Mouse (Mus musculus) brown adipose tissue, adult 24 weeks (tissue): Measurements from ENCODE around the gene Shb. TPM values are rescaled to one million over a fixed set of nuclear protein-coding genes. Genes with fewer than 3 reads are reported as not detected.
A peak's percentile ranks its signal among the peaks of the same experiment; 100 is the strongest.

Experiments used
- H3K27ac ChIP-seq: fragments of 200-500 bp; replicated peaks from 2 replicates; pipeline ENCODE4 v1.5.1; 2012; ENCODE audit warnings: low read depth, mild to moderate bottlenecking, low read length
- H3K4me1 ChIP-seq: fragments of 200-500 bp; 2 replicates; pipeline ENCODE4 v1.6.1; 2012; ENCODE audit warnings: low read length, mixed read lengths; ENCODE audit not compliant: control insufficient read depth, insufficient read depth, insufficient read length
- H3K4me3 ChIP-seq: fragments of 200-500 bp; 2 replicates; pipeline ENCODE4 v1.5.1; 2012; ENCODE audit warnings: low read depth, mild to moderate bottlenecking, low read length, moderate library complexity; ENCODE audit not compliant: insufficient read depth
- polyA plus RNA-seq: library from polyadenylated mRNA; stranded (reverse); fragments of >200 nt; gene quantifications from 2 replicates; pipeline ENCODE4 v1.2.4, GENCODE M21; 2012; ENCODE audit not compliant: missing spikeins, insufficient read depth, insufficient read length

Shb gene
- 17.1 and 23.1 TPM in 2 replicates for polyA plus RNA-seq

DNA sequence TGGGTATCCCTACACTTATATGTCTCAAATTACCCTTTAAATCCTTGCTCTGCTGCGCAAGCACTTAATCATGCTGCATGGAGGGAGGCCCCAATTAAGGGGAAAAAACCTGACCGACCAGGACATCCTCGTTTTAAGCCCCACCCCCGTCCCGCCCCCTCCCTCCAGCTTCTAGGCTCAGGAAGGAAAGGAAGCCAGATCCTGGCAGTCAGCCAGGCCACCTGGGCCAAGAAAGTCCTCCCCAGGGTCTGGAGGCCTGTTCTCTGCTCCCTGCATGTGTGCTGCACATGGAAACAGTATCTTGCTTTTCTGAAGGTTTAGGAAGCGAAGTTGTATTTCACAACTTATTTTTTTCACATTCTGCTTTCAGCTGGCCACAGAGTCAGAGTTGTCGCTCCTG is at the start of gene Shb:
Gene Shb (minus strand): TSS at position 96 of the 400 bp plus-strand sequence.
- H3K4me1 ChIP-seq, result peaks cover 9% of the 10 kb centered on the region
- peak within 1 kb of the TSS; percentile 63 for H3K27ac ChIP-seq
- H3K4me3 ChIP-seq, result peak within 1 kb of the TSS; percentile 70

DNA sequence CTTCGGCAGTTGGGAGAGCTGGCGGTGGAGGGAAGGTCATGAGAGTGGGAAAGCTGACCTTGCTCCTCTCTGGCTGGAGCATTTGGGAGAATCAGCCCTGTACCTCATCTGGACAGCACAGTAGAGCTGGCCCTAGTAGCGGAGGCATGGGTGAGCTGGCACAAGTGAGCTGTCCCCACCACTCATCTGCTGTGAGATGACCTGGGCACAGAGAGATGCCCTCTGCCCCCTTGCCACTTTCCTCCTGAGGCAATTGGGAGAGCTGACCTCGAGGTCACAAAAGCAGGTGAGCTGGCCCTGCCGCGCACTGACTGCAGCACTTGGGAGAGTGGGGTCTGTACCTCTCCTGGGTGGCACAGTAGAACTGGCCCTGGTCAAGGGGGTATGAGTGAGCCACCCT is 48.8 kb upstream of the Shb start:
- no peak overlapping the region for H3K4me3 ChIP-seq
- 0 out of 2 replicates have a peak, but pooled peaks cover 3% of the 10 kb centered on the region for H3K4me1 ChIP-seq
- H3K27ac ChIP-seq, result no peak overlapping the region

DNA sequence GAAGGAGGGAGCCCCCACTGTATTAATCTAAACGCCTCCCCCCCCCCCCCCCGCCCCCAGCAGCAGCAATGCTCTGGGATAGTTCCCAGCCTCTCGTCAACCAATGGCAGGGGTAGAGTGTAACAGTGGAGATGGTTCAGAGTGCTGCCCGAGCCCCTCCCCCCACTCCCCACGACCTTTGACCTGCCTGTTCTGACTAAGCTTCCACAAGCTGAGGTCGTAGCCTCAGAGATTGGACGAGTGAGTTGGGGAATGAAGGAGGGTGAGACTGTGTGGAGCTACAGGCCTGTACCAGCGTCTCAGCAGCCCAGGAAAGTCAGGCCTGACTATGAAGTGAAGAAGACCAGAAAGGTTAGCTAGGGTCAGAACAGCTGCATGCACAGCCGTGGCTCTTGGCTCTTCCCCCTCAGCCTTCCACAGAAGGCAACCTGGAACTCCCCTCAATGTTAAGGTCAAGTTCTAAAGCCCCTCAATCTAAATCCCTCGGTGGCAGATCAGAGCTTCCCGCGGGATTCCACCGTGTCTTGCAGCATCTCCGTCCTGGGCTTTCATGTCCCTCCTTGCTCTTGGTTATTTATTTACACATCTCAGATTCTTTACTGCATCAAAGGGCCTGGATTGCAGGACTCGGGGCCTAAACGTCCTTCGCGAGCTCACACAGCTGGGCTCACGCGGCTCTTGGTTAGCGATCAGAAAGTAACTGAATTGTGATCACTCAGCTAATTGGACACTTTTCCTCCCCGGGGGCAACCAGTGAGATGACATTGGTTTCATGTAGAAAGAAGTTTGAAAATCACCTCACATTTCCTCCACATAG is 46.5 kb upstream of the Shb start:
- H3K4me1 ChIP-seq, result 0 out of 2 replicates have a peak, but pooled peaks cover 3% of the 10 kb centered on the region
- H3K27ac ChIP-seq, result no peak overlapping the region
- H3K4me3 ChIP-seq, result no peak overlapping the region

DNA sequence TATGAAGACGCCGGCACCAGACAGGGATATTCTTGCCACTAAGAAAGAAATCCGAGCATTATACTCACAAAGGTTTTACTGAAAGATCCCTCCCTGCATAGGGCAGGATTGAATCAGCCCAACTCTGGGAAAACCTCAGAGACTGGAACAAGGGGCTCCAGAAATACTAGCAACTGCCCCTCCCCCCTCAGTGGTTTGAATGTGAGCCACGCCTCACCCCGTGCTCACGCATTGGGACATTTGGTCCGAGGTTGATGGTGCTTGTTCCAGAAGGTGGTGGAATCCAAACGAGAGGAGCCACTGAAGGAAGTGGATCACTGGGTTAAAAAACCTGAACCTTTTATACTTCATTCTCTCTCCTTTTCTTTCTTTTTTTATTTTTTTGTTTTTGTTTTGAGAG is 45.4 kb upstream of the Shb start:
- Histone ChIP-seq H3K4me1 (0 out of 2 replicates have a peak, but pooled peaks cover 3% of the 10 kb centered on the region), H3K27ac (no peak overlapping the region), H3K4me3 (no peak overlapping the region)

DNA sequence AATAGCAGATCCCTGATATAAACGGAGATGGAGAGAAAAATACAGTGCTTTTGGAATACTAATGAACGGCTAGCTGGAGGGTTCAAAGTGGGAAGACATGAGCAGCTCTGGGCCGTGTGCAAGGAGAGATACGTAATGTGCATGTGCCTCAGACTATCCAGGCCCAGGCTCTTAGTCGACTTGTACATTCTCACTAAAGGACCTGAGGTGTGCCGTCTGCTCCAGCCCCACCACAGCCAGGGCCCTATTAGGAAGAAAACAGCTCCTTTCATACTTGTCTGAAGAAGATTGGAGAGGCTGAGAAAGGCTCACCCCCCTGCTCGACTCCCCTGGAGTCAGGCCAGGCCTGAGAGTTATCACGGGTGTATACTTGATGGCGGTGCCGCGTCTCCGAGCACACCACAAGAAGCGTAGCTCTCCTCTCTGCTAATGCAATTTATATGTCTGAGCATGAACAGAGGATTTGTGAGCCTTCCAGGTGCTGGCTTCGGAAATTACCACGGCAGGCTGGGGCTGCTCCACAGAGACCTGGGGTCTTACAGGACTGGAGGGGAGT is 42.4 kb upstream of the Shb start:
- H3K4me3 ChIP-seq, result no peak overlapping the region
- H3K4me1 ChIP-seq, result 0 out of 2 replicates have a peak, but pooled peaks cover 3% of the 10 kb centered on the region
- H3K27ac ChIP-seq, result no peak overlapping the region

DNA sequence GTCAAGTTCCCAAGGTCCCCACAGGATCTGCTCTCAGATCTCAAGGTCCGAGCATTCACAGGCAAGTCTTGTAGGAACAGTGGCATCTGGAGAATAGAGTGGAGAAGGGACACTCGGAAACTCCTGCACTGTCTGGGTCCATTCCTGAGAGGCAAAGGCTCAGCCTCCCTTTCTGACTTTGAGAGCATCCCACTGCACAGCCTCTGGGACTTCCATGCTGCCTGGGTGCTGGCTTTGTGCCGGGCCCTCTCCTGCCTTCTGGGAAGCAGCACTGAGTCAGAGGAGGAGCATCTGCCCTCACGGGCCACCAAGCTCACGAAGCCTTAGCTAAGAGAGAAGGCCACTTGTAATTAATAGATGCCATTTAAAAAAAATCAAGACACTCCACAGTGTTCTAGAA is 37.3 kb upstream of the Shb start:
- no peak overlapping the region for H3K27ac ChIP-seq
- no peaks in the 10 kb centered on the region for H3K4me1 ChIP-seq
- no peak overlapping the region for H3K4me3 ChIP-seq

DNA sequence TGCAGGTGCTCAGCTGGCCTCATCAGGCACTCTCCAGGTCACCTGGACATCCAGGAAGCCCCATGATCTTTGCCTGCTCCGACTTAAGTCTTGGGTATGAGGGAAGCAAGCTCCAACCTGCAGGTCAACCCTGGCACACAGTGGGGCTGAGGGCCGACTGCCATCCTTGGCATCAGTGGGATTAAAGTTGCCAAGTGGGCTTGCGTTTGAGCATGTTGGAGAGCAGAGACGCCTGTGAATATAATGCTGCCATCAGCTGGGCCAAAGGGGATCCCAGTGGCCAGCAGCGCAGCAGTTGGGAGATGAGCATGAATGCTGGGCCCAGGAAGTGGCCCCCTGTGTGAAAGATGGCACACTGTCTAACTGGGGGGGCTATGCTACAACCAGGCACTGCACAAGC is 25.9 kb upstream of the Shb start:
- H3K4me1 ChIP-seq, result peaks cover 2% of the 10 kb centered on the region; the same call in 1 of the 2 replicates
- no peak overlapping the region for H3K4me3 ChIP-seq
- no peak overlapping the region for H3K27ac ChIP-seq

DNA sequence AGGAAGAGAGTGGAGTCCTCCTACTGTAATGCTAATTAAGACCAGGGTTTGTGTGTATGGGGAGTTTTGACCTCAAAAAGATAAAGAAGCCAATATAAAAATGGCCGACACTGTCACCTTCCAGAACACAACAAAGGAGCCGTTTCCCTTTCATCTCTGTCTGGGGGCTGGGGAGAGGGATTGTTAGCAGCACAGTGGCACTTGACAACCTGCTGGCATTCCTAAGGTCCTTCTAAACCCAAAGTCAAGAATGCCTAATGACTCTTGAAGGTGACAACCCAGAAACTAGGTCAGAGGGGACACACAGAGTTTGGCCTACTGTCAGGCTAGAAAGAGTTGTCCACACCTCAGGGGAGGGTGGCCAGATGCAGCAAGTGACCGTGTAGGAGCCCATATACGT is 20.3 kb upstream of the Shb start:
- H3K4me3 ChIP-seq, result no peak overlapping the region
- peaks cover 3% of the 10 kb centered on the region; the same call in 1 of the 2 replicates for H3K4me1 ChIP-seq
- H3K27ac ChIP-seq, result 0 out of 2 replicates have a peak overlapping the region, but pooled peaks have one; percentile 40

DNA sequence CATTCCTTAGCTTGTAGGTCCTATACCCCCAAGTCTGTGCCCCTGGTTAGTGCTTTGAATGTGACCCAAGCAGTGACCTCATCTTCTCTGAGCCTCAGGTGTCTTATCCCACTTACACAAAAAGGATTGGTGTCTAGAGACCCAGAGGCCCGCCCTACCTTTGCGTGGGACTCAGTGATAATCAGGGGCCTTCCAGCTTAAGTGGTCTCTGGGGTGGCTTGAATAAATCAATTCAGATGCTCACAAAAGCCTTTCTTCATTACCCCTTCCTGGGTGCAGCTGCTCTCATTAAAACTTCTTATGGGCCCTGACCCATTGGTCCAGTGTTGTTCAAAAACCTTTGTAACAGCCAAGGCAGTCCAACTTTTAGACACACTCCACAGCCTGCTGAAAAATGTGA is 18.7 kb upstream of the Shb start:
- peaks cover 3% of the 10 kb centered on the region; the same call in 1 of the 2 replicates for H3K4me1 ChIP-seq
- no peak overlapping the region for H3K4me3 ChIP-seq
- no peak overlapping the region for H3K27ac ChIP-seq

DNA sequence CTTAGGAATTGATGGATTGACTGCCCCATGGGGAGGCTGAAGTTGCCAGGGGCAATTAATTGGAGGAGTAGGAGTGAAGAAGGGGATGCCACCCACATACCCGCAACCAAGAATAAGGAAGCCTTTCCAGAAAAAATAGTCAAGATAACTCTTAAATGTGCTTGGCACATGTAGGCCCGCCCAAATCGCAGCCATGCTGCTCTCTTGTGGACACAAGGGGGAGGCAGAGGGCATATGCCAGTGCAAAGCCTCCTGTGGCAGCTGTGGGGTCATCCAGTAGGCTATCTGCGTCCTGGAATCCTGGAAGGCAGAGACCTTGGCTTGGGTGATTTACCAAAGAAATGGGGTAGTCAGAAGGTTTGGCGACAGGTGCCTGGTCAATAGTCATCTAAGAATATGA is 17.2 kb upstream of the Shb start:
- Histone ChIP-seq H3K4me3 (no peak overlapping the region), H3K4me1 (peaks cover 3% of the 10 kb centered on the region; the same call in 1 of the 2 replicates), H3K27ac (no peak overlapping the region)

DNA sequence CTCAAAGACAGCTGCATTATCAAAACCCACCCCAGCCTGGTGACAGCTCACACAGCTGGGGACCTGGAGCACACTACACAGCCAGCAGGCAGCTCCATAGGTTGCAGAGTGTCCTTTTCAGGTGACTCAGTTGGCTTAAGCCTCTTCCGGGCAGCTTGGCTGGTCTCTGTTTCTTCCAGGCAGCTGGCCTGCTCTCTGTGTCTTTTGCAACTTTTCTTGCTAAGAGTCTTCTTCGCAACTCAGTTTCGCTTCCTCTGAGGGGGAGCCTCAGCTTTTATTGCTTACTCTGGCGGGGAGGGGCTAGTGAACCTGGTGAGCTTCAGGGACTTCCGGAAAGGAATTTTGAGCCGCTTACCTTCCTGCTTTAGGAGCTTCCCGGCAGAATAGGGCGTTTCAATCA is 13.6 kb upstream of the Shb start:
- Histone ChIP-seq H3K27ac (no peak overlapping the region), H3K4me3 (no peak overlapping the region), H3K4me1 (no peaks in the 10 kb centered on the region)

DNA sequence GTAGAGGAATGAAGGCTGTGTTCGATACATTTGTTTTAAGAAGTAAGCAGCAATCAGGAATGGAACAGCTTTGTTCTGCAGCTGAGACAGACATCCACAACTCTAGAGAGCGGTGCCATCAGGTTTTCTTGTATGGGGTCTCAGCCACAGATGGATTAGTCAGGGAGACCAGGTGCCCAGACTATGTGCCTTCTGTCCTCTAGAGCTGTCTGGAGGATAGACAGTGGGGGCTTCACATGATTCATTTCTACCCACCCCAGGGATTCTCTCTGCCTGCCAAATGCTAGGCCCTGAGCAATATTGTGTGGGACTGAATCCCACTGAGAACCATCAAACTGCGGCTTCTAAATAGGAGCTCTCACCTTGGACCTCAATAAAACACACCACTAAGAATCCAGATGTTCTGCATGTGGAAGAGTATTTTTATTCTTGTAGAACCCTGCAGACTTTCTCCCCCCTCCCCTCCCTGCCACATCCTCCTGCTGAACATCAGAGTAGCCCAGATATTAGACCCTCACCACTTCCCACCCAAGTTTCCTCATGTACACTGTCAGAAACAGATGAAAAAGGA is 11.3 kb upstream of the Shb start:
- H3K4me1 ChIP-seq, result no peaks in the 10 kb centered on the region
- no peak overlapping the region for H3K4me3 ChIP-seq
- no peak overlapping the region for H3K27ac ChIP-seq

DNA sequence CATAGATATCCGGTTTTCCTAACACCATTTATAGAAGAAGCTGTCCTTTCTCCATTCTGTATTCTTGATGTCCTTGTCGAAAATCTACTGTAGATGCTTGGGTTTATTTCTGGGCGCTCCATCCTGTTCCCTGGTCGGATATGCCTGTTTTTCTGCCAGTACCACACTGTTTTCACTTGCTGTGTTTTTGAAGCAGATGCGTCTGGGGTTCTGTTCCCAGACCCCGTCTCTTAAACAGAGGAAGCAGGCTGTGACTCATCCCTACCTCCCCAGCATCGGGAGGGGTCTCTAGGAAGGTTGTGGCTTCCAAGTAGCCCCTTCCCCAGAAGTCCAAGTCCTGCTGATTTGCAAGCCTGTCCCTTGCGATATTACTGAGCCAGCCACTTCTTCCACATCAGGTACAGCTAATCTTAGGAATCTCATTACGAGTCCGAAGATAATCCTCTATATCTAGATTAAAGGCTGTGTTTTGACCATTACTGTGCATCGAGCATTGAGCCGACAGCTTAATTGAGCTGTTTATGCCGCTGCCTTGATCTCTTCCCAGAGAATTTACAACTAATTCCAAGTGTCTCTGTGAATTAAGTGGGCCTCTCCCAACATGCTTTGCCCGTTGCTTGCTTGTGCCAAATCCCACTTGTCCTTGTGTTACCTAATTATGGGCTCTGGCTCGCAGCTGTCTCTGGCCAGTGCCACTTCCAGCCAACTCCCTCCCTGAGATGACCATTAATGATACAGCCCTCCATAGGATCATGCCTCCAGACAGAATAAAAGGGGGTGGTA is 8.1 kb upstream of the Shb start:
- Histone ChIP-seq H3K27ac (no peak overlapping the region), H3K4me1 (no peaks in the 10 kb centered on the region), H3K4me3 (no peak overlapping the region)

DNA sequence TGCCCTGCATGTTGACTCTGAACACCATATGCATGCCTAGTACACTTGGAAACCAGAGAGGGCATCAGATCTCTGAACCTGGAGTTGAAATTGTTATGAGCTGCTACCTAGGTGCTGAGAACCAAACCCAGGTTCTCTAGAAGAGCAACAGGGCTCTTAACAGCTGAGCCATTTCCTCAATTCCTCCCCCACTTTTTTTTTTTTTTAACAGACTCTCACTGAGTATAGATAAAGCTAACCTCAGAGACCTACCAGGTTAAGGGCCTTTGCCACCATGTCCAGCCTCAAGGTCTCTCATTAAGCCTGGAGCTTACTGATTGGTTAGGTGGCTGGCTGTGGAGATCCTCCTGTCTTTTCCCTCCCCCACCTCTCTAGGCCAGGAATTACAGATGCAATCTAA is 6.9 kb upstream of the Shb start:
- Histone ChIP-seq H3K4me3 (no peak overlapping the region), H3K4me1 (no peaks in the 10 kb centered on the region), H3K27ac (no peak overlapping the region)

DNA sequence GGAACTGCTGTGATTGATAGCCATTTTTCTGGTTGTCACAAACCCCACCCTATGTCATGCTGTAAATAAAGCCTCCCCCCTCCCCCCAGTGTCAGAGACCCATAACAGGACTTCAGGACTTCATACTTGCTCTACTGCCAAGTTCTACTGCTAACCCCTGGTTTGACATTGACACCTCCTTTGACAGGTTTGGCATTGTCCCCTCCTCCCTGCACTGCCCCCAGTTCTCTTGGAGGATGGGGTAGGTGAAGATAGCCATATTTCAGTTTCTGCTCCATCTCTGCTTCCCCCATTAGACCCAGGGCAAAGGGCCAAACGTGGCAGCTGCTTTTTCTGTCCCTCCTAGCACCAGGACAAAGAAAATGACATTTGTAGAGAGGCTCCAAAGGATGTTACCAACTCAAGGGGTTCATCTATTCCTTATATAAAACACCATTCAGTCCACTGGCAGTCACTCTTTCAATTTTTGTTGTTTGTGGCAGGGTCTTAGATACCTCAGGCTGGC is 1.2 kb upstream of the Shb start:
- Histone ChIP-seq H3K4me3 (no peak overlapping the region), H3K4me1 (peaks cover 1% of the 10 kb centered on the region), H3K27ac (no peak overlapping the region)
